Mouse (Mus musculus): ENCODE measurements at regions not wholly inside any gene's neighbourhood (a gene's known extent, or its start where the extent isn't known, plus 50 kb on each side); places are given as distances from the start of the nearest gene placed in this dataset.

DNA sequence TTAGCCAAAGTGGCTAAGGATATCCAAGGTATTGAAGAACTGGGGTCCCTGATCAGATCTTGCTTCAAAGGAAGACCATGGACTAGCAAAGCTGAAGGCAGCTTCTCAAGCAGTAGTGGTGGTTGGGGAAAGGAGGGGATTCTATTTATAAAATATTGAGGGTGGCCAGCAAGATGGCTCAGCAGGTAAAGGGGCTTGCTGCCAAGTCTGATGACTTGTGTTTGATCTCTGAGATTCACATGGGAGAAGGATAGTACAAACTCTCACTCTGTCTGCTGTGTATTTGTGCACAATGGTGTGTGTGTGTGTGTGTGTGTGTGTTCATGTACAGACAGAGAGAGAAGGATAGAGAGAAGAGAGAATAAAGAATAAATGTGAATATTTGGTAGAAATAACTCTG lies 73.4 kb downstream of the Tnfsf18 start:
- no peak for DNase-seq
- Histone ChIP-seq H3K27me3 (ENCODE audit: control insufficient read depth, insufficient read depth, low read length) (no peaks in the 10 kb centered on the region), H3K27ac (ENCODE audit: insufficient read depth, low read length) (no peak overlapping the region), H3K4me1 (ENCODE audit: control insufficient read depth, insufficient read depth, low read length) (no peaks in the 10 kb centered on the region), H3K4me3 (replicated peaks; ENCODE audit: insufficient read depth, low read depth, low read length) (no peak overlapping the region)
- TF ChIP-seq POLR2A (IDR thresholded peaks at IDR 0.05; ENCODE audit: borderline replicate concordance, insufficient read depth, low read length) (no peak), CTCF (IDR thresholded peaks at IDR 0.05; ENCODE audit: borderline replicate concordance, insufficient read depth, low read depth, low read length) (no peak)

DNA sequence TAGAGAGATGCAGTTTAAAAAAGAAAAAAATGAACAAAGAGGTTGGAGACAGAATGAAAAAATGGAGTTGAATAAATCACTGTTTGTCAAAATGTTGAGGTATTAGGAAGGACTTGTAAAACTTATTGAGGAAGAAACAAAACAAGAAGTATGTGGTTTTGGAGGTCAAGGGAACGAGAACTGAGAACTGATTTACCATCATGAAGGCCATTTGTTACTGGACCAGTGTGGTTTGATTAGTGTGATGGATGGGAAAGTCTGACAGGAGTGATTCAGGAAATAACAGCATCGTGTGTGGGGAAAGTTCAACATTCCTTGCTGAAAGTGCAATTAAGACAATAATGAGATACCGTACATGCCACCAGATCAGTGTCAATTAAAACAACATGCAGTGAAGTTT lies 65.9 kb downstream of the Tnfsf18 start:
- no peak overlapping the region for H3K4me3 ChIP-seq (replicated peaks; ENCODE audit: insufficient read depth, low read depth, low read length)
- WGBS: 86% methylated on average over 3 of the region's 3 CpGs
- DNase-seq: no peak

More for the DNA sequence above, 65.9 kb downstream of the Tnfsf18 start:
- H3K27me3 ChIP-seq (ENCODE audit: control insufficient read depth, insufficient read depth, low read length): no peaks in the 10 kb centered on the region
- no peak overlapping the region for H3K27ac ChIP-seq (ENCODE audit: insufficient read depth, low read length)
- no peak for TF ChIP-seq CTCF (IDR thresholded peaks at IDR 0.05; ENCODE audit: borderline replicate concordance, insufficient read depth, low read depth, low read length)
- H3K4me1 ChIP-seq (ENCODE audit: control insufficient read depth, insufficient read depth, low read length): no peaks in the 10 kb centered on the region
